Mouse (Mus musculus) CH12.LX (cell line): ENCODE measurements around the gene Crip2. TPM values are rescaled to one million over a fixed set of nuclear protein-coding genes. Genes with fewer than 3 reads are reported as not detected.
A peak's percentile ranks its signal among the peaks of the same experiment; 100 is the strongest.

ENCODE experiments used
- DNase-seq: peaks from one replicate; pipeline ENCODE4 v3.0.0-alpha.2; 2013; ENCODE audit errors: extremely low read depth
- H3K27ac ChIP-seq: 2 replicates; pipeline ENCODE4 v1.5.1; 2012; ENCODE audit warnings: low read depth, mild to moderate bottlenecking, control low read depth, moderate library complexity; ENCODE audit not compliant: insufficient read depth
- H3K27me3 ChIP-seq: replicated peaks from 2 replicates; pipeline ENCODE3; 2012; ENCODE audit warnings: inconsistent platforms
- H3K36me3 ChIP-seq, 2 experiments: replicated peaks in 1 of 2; 2 replicates each; pipeline versions ENCODE3 to v1.6.1; 2012; ENCODE audit warnings: inconsistent platforms in 1 of 2, low read length in 1 of 2, mild to moderate bottlenecking in 1 of 2, mixed read lengths in 1 of 2, moderate library complexity in 1 of 2; ENCODE audit not compliant: control insufficient read depth in 1 of 2, insufficient read depth in 1 of 2
- H3K4me1 ChIP-seq, 2 experiments: 2 replicates each; pipeline ENCODE4 v1.6.1; 2012; ENCODE audit warnings: inconsistent platforms in 1 of 2, moderate library complexity in 1 of 2; ENCODE audit not compliant: insufficient read depth in 2 of 2, control insufficient read depth in 1 of 2
- H3K4me2 ChIP-seq: 2 replicates; pipeline ENCODE4 v1.6.1; 2012; ENCODE audit warnings: low read depth, mild to moderate bottlenecking, control low read depth; ENCODE audit not compliant: poor library complexity, insufficient read depth, severe bottlenecking
- H3K4me3 ChIP-seq, 3 experiments: fragments of 150-350 bp in 1 of 3; sonication (generic) in 1 of 3; replicated peaks in 1 of 3; 2 replicates each; pipeline versions ENCODE3 to v1.5.1; 2011 to 2012; ENCODE audit warnings: low read depth in 2 of 3, low read length in 2 of 3, mild to moderate bottlenecking in 2 of 3, moderate library complexity in 2 of 3, control low read depth in 1 of 3, improper control_type of control experiment in 1 of 3, inconsistent platforms in 1 of 3, mixed read lengths in 1 of 3; ENCODE audit not compliant: poor library complexity in 1 of 3
- H3K79me2 ChIP-seq: replicated peaks from 2 replicates; pipeline ENCODE4 v1.6.1; 2012; ENCODE audit warnings: mild to moderate bottlenecking, moderate library complexity; ENCODE audit not compliant: control insufficient read depth, poor library complexity, insufficient read depth, severe bottlenecking; ENCODE audit errors: extremely low read depth
- H3K9ac ChIP-seq: 2 replicates; pipeline ENCODE4 v1.6.1; 2012; ENCODE audit warnings: low read depth, mild to moderate bottlenecking, control low read depth, moderate library complexity; ENCODE audit not compliant: insufficient read depth
- H3K9me3 ChIP-seq: replicated peaks from 2 replicates; pipeline ENCODE3; 2012; ENCODE audit warnings: low read length, inconsistent platforms, mixed read lengths
- BHLHE40 ChIP-seq: IDR thresholded peaks from 2 replicates; pipeline ENCODE4 v1.6.1; 2011; ENCODE audit warnings: mild to moderate bottlenecking, low read depth, low read length, improper control_type of control experiment
- E2F4 ChIP-seq: IDR thresholded peaks from 2 replicates; pipeline ENCODE4 v1.6.1; 2011; ENCODE audit warnings: low read depth, low read length, improper control_type of control experiment; ENCODE audit not compliant: insufficient replicate concordance
- ELF1 ChIP-seq: IDR thresholded peaks from 2 replicates; pipeline ENCODE4 v1.6.1; 2014; ENCODE audit warnings: low read depth, mild to moderate bottlenecking, inconsistent platforms, low read length, improper control_type of control experiment
- ETS1 ChIP-seq: conservative IDR thresholded peaks from 2 replicates; pipeline ENCODE4 v1.6.1; 2012; ENCODE audit warnings: low read depth, mild to moderate bottlenecking, inconsistent platforms, low read length, improper control_type of control experiment, moderate library complexity
- GABPA ChIP-seq: IDR thresholded peaks from 2 replicates; pipeline ENCODE4 v1.6.1; 2012; ENCODE audit warnings: low read depth, low read length, improper control_type of control experiment, inconsistent platforms; ENCODE audit not compliant: insufficient replicate concordance
- IRF4 ChIP-seq: IDR thresholded peaks from 2 replicates; pipeline ENCODE4 v1.6.1; 2014; ENCODE audit warnings: low read depth, mild to moderate bottlenecking, inconsistent platforms, low read length, improper control_type of control experiment
- JUND ChIP-seq: conservative IDR thresholded peaks from 2 replicates; pipeline ENCODE4 v1.6.1; 2011; ENCODE audit warnings: low read depth, low read length, improper control_type of control experiment
- MAFK ChIP-seq: IDR thresholded peaks from 2 replicates; pipeline ENCODE4 v1.6.1; 2011; ENCODE audit warnings: low read length, improper control_type of control experiment; ENCODE audit not compliant: insufficient replicate concordance
- MAX ChIP-seq: IDR thresholded peaks from 2 replicates; pipeline ENCODE4 v1.6.1; 2011; ENCODE audit warnings: low read length, improper control_type of control experiment
- MAZ ChIP-seq: IDR thresholded peaks from 2 replicates; pipeline ENCODE4 v1.6.1; 2012; ENCODE audit warnings: low read depth, mild to moderate bottlenecking, inconsistent platforms, low read length, improper control_type of control experiment, moderate library complexity
- MEF2A ChIP-seq: IDR thresholded peaks from 2 replicates; pipeline ENCODE4 v1.6.1; 2014; ENCODE audit warnings: low read depth, mild to moderate bottlenecking, inconsistent platforms, low read length, improper control_type of control experiment, borderline replicate concordance
- NELFE ChIP-seq: IDR thresholded peaks from 2 replicates; pipeline ENCODE4 v1.6.1; 2011; ENCODE audit warnings: low read depth, low read length, improper control_type of control experiment
- POLR2A ChIP-seq: IDR thresholded peaks from 2 replicates; pipeline ENCODE4 v1.6.1; 2011; ENCODE audit warnings: low read depth, mild to moderate bottlenecking, improper control_type of control experiment, low read length
- RAD21 ChIP-seq: IDR thresholded peaks from 2 replicates; pipeline ENCODE4 v1.6.1; 2011; ENCODE audit warnings: low read depth, mild to moderate bottlenecking, low read length, improper control_type of control experiment, moderate library complexity
- RCOR1 ChIP-seq: conservative IDR thresholded peaks from 2 replicates; pipeline ENCODE4 v1.6.1; 2012; ENCODE audit warnings: low read depth, mild to moderate bottlenecking, inconsistent platforms, low read length, improper control_type of control experiment
- TCF12 ChIP-seq: IDR thresholded peaks from 2 replicates; pipeline ENCODE4 v1.6.1; 2014; ENCODE audit warnings: low read depth, mild to moderate bottlenecking, inconsistent platforms, low read length, improper control_type of control experiment
- UBTF ChIP-seq: IDR thresholded peaks from 2 replicates; pipeline ENCODE4 v1.6.1; 2012; ENCODE audit warnings: low read depth, mild to moderate bottlenecking, inconsistent platforms, low read length, improper control_type of control experiment, moderate library complexity
- USF1 ChIP-seq: IDR thresholded peaks from 2 replicates; pipeline ENCODE4 v1.6.1; 2014; ENCODE audit warnings: low read depth, mild to moderate bottlenecking, inconsistent platforms, low read length, improper control_type of control experiment
- USF2 ChIP-seq: conservative IDR thresholded peaks from 2 replicates; pipeline ENCODE4 v1.6.1; 2011; ENCODE audit warnings: low read depth, low read length, improper control_type of control experiment
- ZNF384 ChIP-seq: IDR thresholded peaks from 2 replicates; pipeline ENCODE4 v1.6.1; 2012; ENCODE audit warnings: low read depth, low read length, improper control_type of control experiment, inconsistent platforms
- dilution Hi-C: fragments of 300-500 bp; cut with MboI; formaldehyde crosslinking; loops from 2 replicates; pipeline ENCODE4 v1.14.3; 2020; ENCODE audit warnings: low sequenced_read_pairs; ENCODE audit not compliant: extremely low pct_unique_long_range_greater_than_20kb, extremely low pct_ligation_motif_present
- in situ Hi-C: fragments of 300-500 bp; cut with MboI; formaldehyde crosslinking; loops from 3 replicates; pipeline ENCODE4 v1.14.3; 2019; ENCODE audit warnings: low sequenced_read_pairs, low pct_ligation_motif_present, low pct_unique_long_range_greater_than_20kb, mixed read lengths
- polyA plus RNA-seq: library from polyadenylated mRNA; unstranded; fragments of >175 nt; gene quantifications from 2 replicates; pipeline ENCODE4 v1.2.1, GENCODE M21; 2012; ENCODE audit warnings: low read depth; ENCODE audit not compliant: insufficient read length
- total RNA-seq, 2 experiments: library from RNA; depleted of rRNA; stranded (reverse); fragments of 300-350 nt in 1 of 2; fragments of >200 nt in 1 of 2; gene quantifications; 2 replicates each; pipeline ENCODE4 v1.2.3; 2012 to 2014

The Crip2 gene
- total and polyA plus RNA-seq, 3 experiments: 0.89 to 7.7 TPM; not detected in 1

GRCm38 (mm10) chr12:113153971-113154370 is 13.9 kb downstream of the Crip2 start:
- H3K27ac ChIP-seq: no peak overlapping the region
- dilution Hi-C loops (no loop called here), in situ Hi-C loops (loop anchor here (5.0 kb wide), 1 partner anchor 137 kb away; no protein-coding TSS in a partner anchor)
- no peaks in the 10 kb centered on the region for H3K79me2 ChIP-seq
- no peak overlapping the region for H3K9ac ChIP-seq
- H3K27me3 ChIP-seq: peaks cover 60% of the 10 kb centered on the region
- H3K9me3 ChIP-seq: no peaks in the 10 kb centered on the region
- no peak for DNase-seq
- H3K4me2 ChIP-seq: no peak overlapping the region
- peaks cover 5 to 18% of the 10 kb centered on the region in 2 experiments; a peak in 2 of 4 replicates for H3K4me1 ChIP-seq
- H3K36me3 ChIP-seq: peaks cover 4 to 11% of the 10 kb centered on the region in 2 experiments
- H3K4me3 ChIP-seq: no peak overlapping the region
- no peak for TF ChIP-seq TCF12
- TF ChIP-seq ELF1: no peak
- TF ChIP-seq MAFK: no peak
- TF ChIP-seq NELFE: no peak
- no peak for TF ChIP-seq MAX
- TF ChIP-seq POLR2A: no peak
- TF ChIP-seq RAD21: no peak
- TF ChIP-seq E2F4: no peak
- TF ChIP-seq ZNF384: no peak
- no peak for TF ChIP-seq MEF2A
- no peak for TF ChIP-seq UBTF
- TF ChIP-seq ETS1: no peak
- no peak for TF ChIP-seq USF1
- TF ChIP-seq RCOR1: no peak

GRCm38 (mm10) chr12:113154747-113155075 is 14.7 kb downstream of the Crip2 start:
- Histone ChIP-seq H3K9me3 (no peaks in the 10 kb centered on the region), H3K27me3 (peaks cover 52% of the 10 kb centered on the region), H3K79me2 (no peaks in the 10 kb centered on the region), H3K36me3 (peaks cover 4 to 17% of the 10 kb centered on the region in 2 experiments), H3K4me1 (peaks cover 11 to 22% of the 10 kb centered on the region in 2 experiments; a peak in 3 of 4 replicates), H3K27ac (no peak overlapping the region), H3K4me2 (0 out of 2 replicates have a peak overlapping the region, but pooled peaks have one; percentile 52), H3K4me3 (peak overlapping the region in 2 of 3 experiments; percentile 41 to 58), H3K9ac (no peak overlapping the region)
- DNase-seq: no peak
- in situ Hi-C loops: loop anchor here (5.0 kb wide), 2 partner anchors 58 to 137 kb away; no protein-coding TSS in a partner anchor
- dilution Hi-C loops: no loop called here
- TF ChIP-seq MAZ (no peak), USF2 (no peak), JUND (no peak), IRF4 (no peak), BHLHE40 (no peak), GABPA (no peak)
